Mouse (Mus musculus): ENCODE results near the gene Ninj2.

- no peak for TF ChIP-seq GATA1 (IDR thresholded peaks at IDR 0.05; ENCODE audit: borderline replicate concordance, low read length)
- TF ChIP-seq FLI1 (IDR thresholded peaks at IDR 0.05; ENCODE audit: low read length): no peak
Measured at GRCm38 (mm10) chr6:120174602-120175115, 81.5 kb downstream of the Ninj2 start.

Measured in megakaryocyte, embryonic 14.5 days (primary cell).